In genomic region chr6:12827745-12828144, GRCm38 (mm10) we compare ENCODE assay signal across 33 mouse cellular contexts.
DNase-seq lines count a peak whose midpoint lies in the region; ATAC-seq and TF ChIP-seq lines count a peak whose summit lies in the region.
"Had no signal": no experiment of that assay in that cellular context is flagged by ENCODE, and none has a peak within 500 bp of the region (broad histone marks: within the 10 kb centered on the region; RNA-seq: fewer than 3 reads in every experiment).

No protein-coding gene starts in this region.

- H3K4me3 ChIP-seq in forebrain, embryonic 14.5 days (ENCODE audit: low read depth, low read length) = no peak overlapping the region
- H3K4me3 ChIP-seq in forebrain, embryonic 11.5 days (ENCODE audit: low read depth, low read length) = no peak overlapping the region
- no peak overlapping the region for H3K4me3 ChIP-seq in midbrain, embryonic 11.5 days (ENCODE audit: low read depth, low read length)
- H3K4me3 ChIP-seq in midbrain, embryonic 16.5 days (ENCODE audit: low read depth, low read length) = no peak overlapping the region
- H3K4me3 ChIP-seq in forebrain, postnatal 0 days (ENCODE audit: low read depth, low read length) = no peak overlapping the region
- H3K4me3 ChIP-seq: embryonic facial prominence, embryonic 10.5 days; embryonic facial prominence, embryonic 13.5 days; erythroblast, embryonic 14.5 days; heart, adult 2 months; heart, embryonic 10.5 days; heart, embryonic 13.5 days had no signal

- 67% methylated on average over 4 of the region's 4 CpGs for WGBS in forebrain, embryonic 14.5 days
- WGBS in forebrain, embryonic 11.5 days = 80% methylated on average over 4 of the region's 4 CpGs
- 65% methylated on average over 4 of the region's 4 CpGs for WGBS in midbrain, embryonic 11.5 days
- 42% methylated on average over 4 of the region's 4 CpGs for WGBS in midbrain, embryonic 16.5 days
- WGBS in forebrain, postnatal 0 days = 48% methylated on average over 4 of the region's 4 CpGs

- H3K9me3 ChIP-seq in forebrain, embryonic 14.5 days (replicated peaks; ENCODE audit: control insufficient read depth, low read length) = no peaks in the 10 kb centered on the region
- no peaks in the 10 kb centered on the region for H3K9me3 ChIP-seq in forebrain, embryonic 11.5 days (ENCODE audit: control insufficient read depth, low read length)
- no peaks in the 10 kb centered on the region for H3K9me3 ChIP-seq in midbrain, embryonic 11.5 days (ENCODE audit: control insufficient read depth, low read length)
- H3K9me3 ChIP-seq in midbrain, embryonic 16.5 days (replicated peaks; ENCODE audit: control insufficient read depth, low read length, poor library complexity, severe bottlenecking) = no peaks in the 10 kb centered on the region
- H3K9me3 ChIP-seq in forebrain, postnatal 0 days (ENCODE audit: low read length) = no peaks in the 10 kb centered on the region
- H3K9me3 ChIP-seq: embryonic facial prominence, embryonic 10.5 days; embryonic facial prominence, embryonic 13.5 days; G1E; heart, embryonic 10.5 days; heart, embryonic 13.5 days had no signal

- no peaks in the 10 kb centered on the region for H3K36me3 ChIP-seq in forebrain, embryonic 14.5 days (ENCODE audit: control insufficient read depth, insufficient read depth, low read length)
- no peaks in the 10 kb centered on the region for H3K36me3 ChIP-seq in forebrain, embryonic 11.5 days (ENCODE audit: control insufficient read depth, insufficient read depth, low read length)
- no peaks in the 10 kb centered on the region for H3K36me3 ChIP-seq in midbrain, embryonic 11.5 days (ENCODE audit: control insufficient read depth, insufficient read depth, low read length)
- no peaks in the 10 kb centered on the region for H3K36me3 ChIP-seq in midbrain, embryonic 16.5 days (ENCODE audit: control insufficient read depth, insufficient read depth, low read length)
- no peaks in the 10 kb centered on the region for H3K36me3 ChIP-seq in forebrain, postnatal 0 days (ENCODE audit: insufficient read depth)
- H3K36me3 ChIP-seq: embryonic facial prominence, embryonic 10.5 days; embryonic facial prominence, embryonic 13.5 days; G1E; heart, embryonic 10.5 days; heart, embryonic 13.5 days had no signal

- H3K4me1 ChIP-seq in forebrain, embryonic 14.5 days (ENCODE audit: control insufficient read depth, insufficient read depth, low read length) = no peaks in the 10 kb centered on the region
- no peaks in the 10 kb centered on the region for H3K4me1 ChIP-seq in forebrain, embryonic 11.5 days (replicated peaks; ENCODE audit: control insufficient read depth, insufficient read depth, low read length)
- no peaks in the 10 kb centered on the region for H3K4me1 ChIP-seq in midbrain, embryonic 11.5 days (ENCODE audit: control insufficient read depth, insufficient read depth, low read length)
- no peaks in the 10 kb centered on the region for H3K4me1 ChIP-seq in midbrain, embryonic 16.5 days (ENCODE audit: control insufficient read depth, insufficient read depth, low read length)
- no peaks in the 10 kb centered on the region for H3K4me1 ChIP-seq in forebrain, postnatal 0 days (ENCODE audit: insufficient read depth)
- H3K4me1 ChIP-seq: embryonic facial prominence, embryonic 10.5 days; heart, embryonic 10.5 days; heart, embryonic 13.5 days had no signal

- no peak for TF ChIP-seq CTCF in forebrain, postnatal 0 days (IDR thresholded peaks at IDR 0.05; ENCODE audit: low read depth)

- no peak overlapping the region for H3K27ac ChIP-seq in forebrain, embryonic 14.5 days (ENCODE audit: low read depth, low read length)
- no peak overlapping the region for H3K27ac ChIP-seq in forebrain, embryonic 11.5 days (ENCODE audit: low read depth, low read length)
- H3K27ac ChIP-seq in midbrain, embryonic 11.5 days (ENCODE audit: low read depth, low read length) = no peak overlapping the region
- H3K27ac ChIP-seq in midbrain, embryonic 16.5 days (ENCODE audit: low read length) = no peak overlapping the region
- no peak overlapping the region for H3K27ac ChIP-seq in forebrain, postnatal 0 days (ENCODE audit: low read depth, low read length)
- H3K27ac ChIP-seq: embryonic facial prominence, embryonic 10.5 days; embryonic facial prominence, embryonic 13.5 days; heart, adult 2 months; heart, embryonic 10.5 days; heart, embryonic 13.5 days; hindbrain, embryonic 14.5 days; hindbrain, postnatal 0 days had no signal

- peak; percentile 40; the same call in 1 of the 2 replicates for ATAC-seq in forebrain, embryonic 14.5 days
- no peak for ATAC-seq in forebrain, embryonic 11.5 days (replicated peaks; ENCODE audit: low FRiP score)
- peak; percentile 65; the same call in 1 of the 2 replicates for ATAC-seq in midbrain, embryonic 11.5 days (ENCODE audit: low FRiP score)
- ATAC-seq in midbrain, embryonic 16.5 days = no peak
- no peak for ATAC-seq in forebrain, postnatal 0 days
- ATAC-seq: hindbrain, postnatal 0 days; inflammation-experienced regulatory T-cells, adult 6 months; intestine, embryonic 16.5 days; Patski had no signal

- no peak overlapping the region for H3K4me2 ChIP-seq in forebrain, embryonic 14.5 days (ENCODE audit: low read length)
- no peak overlapping the region for H3K4me2 ChIP-seq in forebrain, embryonic 11.5 days (ENCODE audit: low read depth, low read length, severe bottlenecking)
- H3K4me2 ChIP-seq in midbrain, embryonic 11.5 days = no peak overlapping the region
- H3K4me2 ChIP-seq in midbrain, embryonic 16.5 days (ENCODE audit: low read length) = no peak overlapping the region
- no peak overlapping the region for H3K4me2 ChIP-seq in forebrain, postnatal 0 days (ENCODE audit: low read depth)
- H3K4me2 ChIP-seq: embryonic facial prominence, embryonic 13.5 days; heart, embryonic 13.5 days; hindbrain, embryonic 14.5 days had no signal

- peak; percentile 29 for DNase-seq in forebrain, embryonic 14.5 days (ENCODE audit: low spot score)
- no peak for DNase-seq in forebrain, embryonic 11.5 days (ENCODE audit: low spot score)
- DNase-seq in midbrain, embryonic 11.5 days (ENCODE audit: low spot score, missing footprints) = no peak
- peak; percentile 54 for DNase-seq in retina, embryonic 14.5 days (ENCODE audit: low spot score)
- no peak for DNase-seq in retina, postnatal 1 day
- DNase-seq in forebrain, postnatal 0 days = peak; percentile 2
- DNase-seq in ovary, adult 18-20 months (ENCODE audit: low spot score) = no peak
- DNase-seq: adrenal gland, postnatal 10 days; adrenal gland, postnatal 36 days; B cell, adult 2 months; cerebellum, adult 11-12 months; cerebellum, adult 8-10 months; cerebellum, postnatal 10 days; cerebellum, postnatal 36 days; embryo, embryonic 11 days; gastrocnemius, postnatal 10 days; gastrocnemius, postnatal 36 days; heart, adult 2 months; heart, postnatal 14 days; heart, postnatal 4 days had no signal

- H3K9ac ChIP-seq in forebrain, embryonic 14.5 days (ENCODE audit: low read length) = no peak overlapping the region
- no peak overlapping the region for H3K9ac ChIP-seq in forebrain, embryonic 11.5 days (ENCODE audit: low read length)
- no peak overlapping the region for H3K9ac ChIP-seq in midbrain, embryonic 11.5 days (ENCODE audit: low read length)
- no peak overlapping the region for H3K9ac ChIP-seq in midbrain, embryonic 16.5 days (ENCODE audit: low read depth, low read length)
- no peak overlapping the region for H3K9ac ChIP-seq in forebrain, postnatal 0 days
- H3K9ac ChIP-seq: embryonic facial prominence, embryonic 13.5 days; heart, embryonic 13.5 days; hindbrain, embryonic 14.5 days had no signal

- no peaks in the 10 kb centered on the region for H3K27me3 ChIP-seq in forebrain, embryonic 14.5 days (replicated peaks; ENCODE audit: control insufficient read depth, insufficient read depth, low read length)
- H3K27me3 ChIP-seq in forebrain, embryonic 11.5 days (ENCODE audit: control insufficient read depth, insufficient read depth, low read length) = no peaks in the 10 kb centered on the region
- H3K27me3 ChIP-seq in midbrain, embryonic 11.5 days (ENCODE audit: control insufficient read depth, insufficient read depth, low read length) = no peaks in the 10 kb centered on the region
- no peaks in the 10 kb centered on the region for H3K27me3 ChIP-seq in midbrain, embryonic 16.5 days (ENCODE audit: control insufficient read depth, insufficient read depth, low read depth, low read length)
- H3K27me3 ChIP-seq in forebrain, postnatal 0 days (ENCODE audit: insufficient read depth, low read length) = no peaks in the 10 kb centered on the region
- H3K27me3 ChIP-seq: CH12.LX; embryonic facial prominence, embryonic 13.5 days; heart, embryonic 13.5 days had no signal

Comparison
In these comparisons a context has a peak if more than half of its experiments do, and no peak if none do; other contexts are left out.
1. ATAC-seq: peak in forebrain, embryonic 14.5 days (single experiment) and midbrain, embryonic 11.5 days (single experiment); none in forebrain, embryonic 11.5 days (single experiment), midbrain, embryonic 16.5 days (single experiment) and forebrain, postnatal 0 days (single experiment).
2. DNase-seq: peak in forebrain, embryonic 14.5 days (single experiment), retina, embryonic 14.5 days (single experiment) and forebrain, postnatal 0 days (single experiment); none in forebrain, embryonic 11.5 days (single experiment), midbrain, embryonic 11.5 days (single experiment), retina, postnatal 1 day (single experiment) and ovary, adult 18-20 months (single experiment).